Mouse (Mus musculus): ENCODE data around the gene Abhd14a.

DNA sequence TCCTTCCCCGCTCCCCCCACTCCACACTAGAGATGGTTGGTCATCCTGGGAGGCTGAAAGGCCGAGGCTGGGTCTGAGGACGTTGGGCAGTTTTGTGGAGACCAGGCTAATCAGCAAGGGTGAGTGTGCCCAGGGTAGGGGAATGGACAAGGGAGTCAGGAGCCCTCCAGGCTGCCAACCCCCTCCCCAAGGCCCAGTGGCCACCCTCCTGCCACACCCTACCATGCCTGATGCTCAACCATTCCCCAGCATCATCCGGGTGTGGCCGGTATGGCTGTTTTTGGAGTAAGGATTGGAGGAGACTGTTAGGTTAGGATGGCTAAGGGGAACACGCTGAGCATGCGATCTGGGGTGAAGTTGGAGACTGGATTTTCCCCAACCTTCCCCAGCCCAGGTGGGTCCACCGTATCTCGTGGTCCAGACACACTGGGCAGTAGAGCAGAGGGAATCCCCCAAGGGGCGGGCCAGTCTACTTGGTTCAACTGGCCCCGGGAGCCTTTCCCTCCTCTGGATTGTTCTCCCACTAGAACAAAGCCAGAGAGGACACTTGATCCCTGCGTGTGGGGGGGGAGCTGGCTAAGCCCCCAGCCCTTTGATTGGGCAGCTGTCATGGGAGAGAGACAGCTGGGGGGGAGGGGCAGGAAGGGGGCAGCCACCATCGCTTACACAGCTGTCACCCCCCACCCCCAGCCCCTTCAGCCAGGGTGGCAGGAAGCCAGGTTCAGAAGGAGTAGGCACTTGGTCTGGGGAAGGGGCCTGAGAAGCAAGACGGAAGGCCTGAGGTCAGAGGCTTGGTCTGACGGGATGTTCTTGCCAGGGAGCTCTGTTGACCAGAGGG is 9.1 kb upstream of the Abhd14a start:
- TF ChIP-seq CTCF (IDR thresholded peaks at IDR 0.05; ENCODE audit: control insufficient read depth, insufficient read depth, insufficient replicate concordance, low read depth, low read length) (no peak), POLR2A (IDR thresholded peaks at IDR 0.05; ENCODE audit: control insufficient read depth, low read depth, low read length) (no peak)

Measured in testis, adult 2 months (tissue).